Mouse (Mus musculus): ENCODE data around the gene Itsn1. TPM values are rescaled to one million over a fixed set of nuclear protein-coding genes. Genes with fewer than 3 reads are reported as not detected.

Gene Itsn1
- polyA plus RNA-seq (2012; rRNA removed): 67.3 and 68.7 TPM in 2 replicates

DNA sequence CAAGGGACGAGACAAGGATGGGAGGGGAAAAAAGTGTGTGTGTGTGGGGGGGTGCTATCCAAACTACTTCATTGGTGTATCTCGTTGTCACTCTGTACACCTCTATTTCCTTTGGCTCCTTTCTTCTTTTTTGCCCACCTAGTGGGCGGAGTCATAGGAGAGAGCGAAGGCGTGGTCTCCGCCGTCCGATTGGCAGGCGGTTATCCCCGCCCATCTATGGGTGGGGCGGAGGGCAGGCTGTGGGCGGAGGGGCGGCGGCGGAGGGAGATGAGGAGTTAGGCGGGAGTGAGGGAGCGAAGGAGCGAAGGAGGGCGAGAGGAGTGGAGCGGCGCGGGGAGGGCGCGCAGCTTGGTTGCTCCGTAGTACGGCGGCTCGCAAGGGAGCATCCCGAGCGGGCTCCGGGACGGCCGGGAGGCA lies at the start of gene Itsn1:
TSS of gene Itsn1 (plus strand) at position 216 of the 417 bp plus-strand sequence.
- TF ChIP-seq POLR2A (IDR thresholded peaks at IDR 0.05; ENCODE audit: borderline replicate concordance, insufficient read depth, low read length): peak; percentile 55; the same call in 1 of the 2 replicates
- TF ChIP-seq CTCF (IDR thresholded peaks at IDR 0.05; ENCODE audit: borderline replicate concordance, insufficient read depth, low read depth, low read length): no peak
- Histone ChIP-seq H3K4me1 (ENCODE audit: control insufficient read depth, insufficient read depth, low read length) (peaks cover 11% of the 10 kb centered on the region), H3K27me3 (ENCODE audit: control insufficient read depth, insufficient read depth, low read length) (no peaks in the 10 kb centered on the region), H3K4me3 (replicated peaks; ENCODE audit: insufficient read depth, low read depth, low read length) (peak within 1 kb of the TSS; percentile 83), H3K27ac (ENCODE audit: insufficient read depth, low read length) (peak within 1 kb of the TSS; percentile 71)
- DNase-seq: peak; percentile 98 to 100
- 2% methylated on average over 33 of the region's 33 CpGs for WGBS

GRCm38 (mm10) chr16:91680656-91681055 lies 48.4 kb upstream of the Itsn1 start:
- WGBS: 76% methylated on average over 5 of the region's 5 CpGs
- no peak for TF ChIP-seq CTCF (IDR thresholded peaks at IDR 0.05; ENCODE audit: borderline replicate concordance, insufficient read depth, low read depth, low read length)
- TF ChIP-seq POLR2A (IDR thresholded peaks at IDR 0.05; ENCODE audit: borderline replicate concordance, insufficient read depth, low read length): no peak
- Histone ChIP-seq H3K27ac (ENCODE audit: insufficient read depth, low read length) (no peak overlapping the region), H3K27me3 (ENCODE audit: control insufficient read depth, insufficient read depth, low read length) (no peaks in the 10 kb centered on the region), H3K4me3 (replicated peaks; ENCODE audit: insufficient read depth, low read depth, low read length) (no peak overlapping the region), H3K4me1 (ENCODE audit: control insufficient read depth, insufficient read depth, low read length) (no peaks in the 10 kb centered on the region)
- no peak for DNase-seq

- Histone ChIP-seq H3K27me3 (ENCODE audit: control insufficient read depth, insufficient read depth, low read length) (no peaks in the 10 kb centered on the region), H3K27ac (ENCODE audit: insufficient read depth, low read length) (no peak overlapping the region), H3K4me1 (ENCODE audit: control insufficient read depth, insufficient read depth, low read length) (peaks cover 5% of the 10 kb centered on the region), H3K4me3 (replicated peaks; ENCODE audit: insufficient read depth, low read depth, low read length) (no peak overlapping the region)
- DNase-seq: no peak
- 90% methylated on average over 5 of the region's 5 CpGs for WGBS
- TF ChIP-seq CTCF (IDR thresholded peaks at IDR 0.05; ENCODE audit: borderline replicate concordance, insufficient read depth, low read depth, low read length) (no peak), POLR2A (IDR thresholded peaks at IDR 0.05; ENCODE audit: borderline replicate concordance, insufficient read depth, low read length) (no peak)
These were observed 43.6 kb upstream of the Itsn1 start for GRCm38 (mm10) chr16:91685526-91685925.

- 71% methylated on average over 5 of the region's 5 CpGs for WGBS
- no peak overlapping the region for H3K27ac ChIP-seq (ENCODE audit: insufficient read depth, low read length)
- TF ChIP-seq CTCF (IDR thresholded peaks at IDR 0.05; ENCODE audit: borderline replicate concordance, insufficient read depth, low read depth, low read length) (no peak), POLR2A (IDR thresholded peaks at IDR 0.05; ENCODE audit: borderline replicate concordance, insufficient read depth, low read length) (no peak)
These were observed 42.7 kb upstream of the Itsn1 start for GRCm38 (mm10) chr16:91686369-91686768.

DNA sequence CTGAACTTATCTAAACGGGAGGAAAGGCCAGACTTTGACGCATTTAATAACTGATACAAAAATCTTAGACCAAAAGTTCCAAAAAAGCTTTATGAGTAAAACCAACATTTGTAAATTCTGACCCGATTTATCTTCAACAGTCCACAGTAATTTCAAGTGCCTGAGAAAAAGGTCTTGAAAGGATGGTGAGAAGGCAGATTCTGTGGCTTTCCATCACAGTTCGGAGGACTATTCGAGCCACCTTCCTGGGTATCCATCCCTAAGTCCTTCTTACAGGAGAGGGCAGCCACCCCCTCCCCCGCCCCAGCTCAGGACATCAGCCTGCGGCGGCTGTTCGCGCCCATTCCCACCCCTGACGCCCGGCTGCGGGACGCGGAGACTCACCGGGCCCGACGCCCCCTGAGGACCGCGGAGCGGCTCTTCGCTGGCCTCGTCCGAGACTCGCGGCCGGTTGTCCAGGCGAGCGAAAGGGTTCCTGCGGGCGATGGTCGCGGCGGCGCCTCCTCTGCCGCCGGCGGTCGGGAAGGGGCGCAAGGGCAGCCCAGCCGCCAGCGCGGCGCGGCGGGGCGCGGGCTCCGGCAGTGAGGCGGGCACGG lies 41.0 kb upstream of the Itsn1 start:
- Histone ChIP-seq H3K4me3 (replicated peaks; ENCODE audit: insufficient read depth, low read depth, low read length) (peak overlapping the region; percentile 73), H3K4me1 (ENCODE audit: control insufficient read depth, insufficient read depth, low read length) (peaks cover 5% of the 10 kb centered on the region), H3K27me3 (ENCODE audit: control insufficient read depth, insufficient read depth, low read length) (no peaks in the 10 kb centered on the region), H3K27ac (ENCODE audit: insufficient read depth, low read length) (peak overlapping the region; percentile 83)
- WGBS: 1% methylated on average over 51 of the region's 51 CpGs
- TF ChIP-seq POLR2A (IDR thresholded peaks at IDR 0.05; ENCODE audit: borderline replicate concordance, insufficient read depth, low read length) (no peak), CTCF (IDR thresholded peaks at IDR 0.05; ENCODE audit: borderline replicate concordance, insufficient read depth, low read depth, low read length) (no peak)
- no peak for DNase-seq

More at GRCm38 (mm10) chr16:91686369-91686768, 42.7 kb upstream of the Itsn1 start:
- DNase-seq: no peak
- H3K4me3 ChIP-seq (replicated peaks; ENCODE audit: insufficient read depth, low read depth, low read length): no peak overlapping the region
- H3K4me1 ChIP-seq (ENCODE audit: control insufficient read depth, insufficient read depth, low read length): peaks cover 5% of the 10 kb centered on the region
- H3K27me3 ChIP-seq (ENCODE audit: control insufficient read depth, insufficient read depth, low read length): no peaks in the 10 kb centered on the region

DNA sequence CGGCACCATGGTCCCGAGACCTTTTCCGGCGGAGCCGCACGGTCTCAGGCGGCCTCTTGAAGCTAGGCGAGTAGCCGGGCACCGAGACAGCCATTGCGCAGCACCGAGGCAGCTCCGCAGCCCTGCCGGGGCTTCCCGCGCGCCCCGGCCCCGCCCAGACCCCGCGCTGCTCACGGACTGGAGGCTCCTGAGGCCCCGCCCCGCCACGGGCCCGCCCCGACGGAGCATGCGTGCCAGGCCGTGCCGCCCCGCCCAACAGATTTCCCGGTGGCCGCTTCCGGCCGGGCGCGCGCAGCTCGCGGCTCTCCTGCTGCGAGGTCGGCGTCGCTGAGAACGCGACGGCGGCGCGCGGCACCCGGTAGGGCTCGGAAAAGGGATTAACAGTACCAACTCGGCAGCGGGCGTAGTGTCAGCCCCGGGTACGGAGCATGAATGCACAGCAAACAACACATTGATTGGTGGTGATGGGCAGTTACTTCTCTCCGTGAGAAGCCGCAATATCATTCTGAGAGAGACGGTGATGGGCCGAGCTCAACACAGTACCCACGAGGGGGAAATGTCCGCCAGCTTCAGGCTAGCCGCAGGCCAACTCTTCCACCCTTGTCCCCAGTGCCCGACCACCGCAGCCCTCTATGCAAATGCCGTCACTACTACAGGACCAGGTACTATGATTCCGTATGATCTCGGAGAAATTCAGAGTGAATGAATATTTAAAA lies 40.3 kb upstream of the Itsn1 start, which contains the start of gene Donson:
TSS of gene Donson (minus strand) at position 152 of the 716 bp plus-strand sequence.
- TF ChIP-seq CTCF (IDR thresholded peaks at IDR 0.05; ENCODE audit: borderline replicate concordance, insufficient read depth, low read depth, low read length): no peak
- peak; percentile 85 for TF ChIP-seq POLR2A (IDR thresholded peaks at IDR 0.05; ENCODE audit: borderline replicate concordance, insufficient read depth, low read length)
- H3K4me1 ChIP-seq (ENCODE audit: control insufficient read depth, insufficient read depth, low read length): peaks cover 5% of the 10 kb centered on the region
- WGBS: under 1% methylated on average over 71 of the region's 71 CpGs
- DNase-seq: peak; percentile 93 to 96
- peak within 1 kb of the TSS; percentile 83 for H3K27ac ChIP-seq (ENCODE audit: insufficient read depth, low read length)
- H3K27me3 ChIP-seq (ENCODE audit: control insufficient read depth, insufficient read depth, low read length): no peaks in the 10 kb centered on the region
- H3K4me3 ChIP-seq (replicated peaks; ENCODE audit: insufficient read depth, low read depth, low read length): peak within 1 kb of the TSS; percentile 74

DNA sequence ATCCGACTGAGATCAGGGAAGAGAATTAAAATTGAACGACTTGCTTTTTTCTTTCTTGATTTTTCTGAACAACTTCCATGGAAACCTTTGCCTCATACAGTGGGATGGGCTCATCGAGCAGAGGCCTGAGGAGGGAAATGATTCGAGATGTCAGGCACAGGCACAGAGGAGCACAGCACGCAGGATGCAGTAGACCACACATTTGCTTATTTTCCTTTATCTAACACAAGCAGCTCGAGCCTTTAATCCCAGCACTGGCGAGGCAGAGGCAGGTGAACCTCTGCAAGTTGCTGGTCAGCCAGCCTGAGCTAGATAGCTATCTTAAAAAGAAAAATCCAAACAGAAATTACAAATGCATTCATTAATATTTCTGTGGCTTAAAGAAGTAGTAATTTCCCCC lies 39.3 kb upstream of the Itsn1 start:
- Histone ChIP-seq H3K4me3 (replicated peaks; ENCODE audit: insufficient read depth, low read depth, low read length) (no peak overlapping the region), H3K27ac (ENCODE audit: insufficient read depth, low read length) (no peak overlapping the region), H3K27me3 (ENCODE audit: control insufficient read depth, insufficient read depth, low read length) (no peaks in the 10 kb centered on the region), H3K4me1 (ENCODE audit: control insufficient read depth, insufficient read depth, low read length) (peaks cover 5% of the 10 kb centered on the region)
- TF ChIP-seq CTCF (IDR thresholded peaks at IDR 0.05; ENCODE audit: borderline replicate concordance, insufficient read depth, low read depth, low read length) (no peak), POLR2A (IDR thresholded peaks at IDR 0.05; ENCODE audit: borderline replicate concordance, insufficient read depth, low read length) (no peak)
- 35% methylated on average over 7 of the region's 7 CpGs for WGBS
- no peak for DNase-seq

Measured in cerebellum, adult 2 months (tissue).